8 mouse cellular contexts compared by ENCODE assay signal in genomic region chr14:25371661-25372060, GRCm38 (mm10).
DNase-seq lines count a peak whose midpoint lies in the region; TF ChIP-seq lines count a peak whose summit lies in the region.

No protein-coding gene starts in this region.

- H3K27ac ChIP-seq in gastrocnemius, adult 2 months = peak overlapping the region; percentile 93

- intact Hi-C loops in gastrocnemius, adult 2 months (cut with DNase I) = loop anchor here (2.0 to 5.0 kb wide), 3 partner anchors 67 to 189 kb away; partner anchors contain the start of gene Zmiz1
- intact Hi-C loops in left cerebral cortex, postnatal 25 days (cut with DNase I) = no loop called here

- no peak for TF ChIP-seq POLR2A in lung, adult 2 months (IDR thresholded peaks at IDR 0.05; ENCODE audit: borderline replicate concordance, extremely low read depth, low read depth, low read length)

- no peak overlapping the region for H3K4me3 ChIP-seq in gastrocnemius, adult 2 months
- H3K4me3 ChIP-seq in lung, adult 2 months (replicated peaks; ENCODE audit: extremely low read depth, low read depth, low read length) = no peak overlapping the region

- TF ChIP-seq CTCF in gastrocnemius, adult 2 months (IDR thresholded peaks at IDR 0.05) = no peak
- no peak for TF ChIP-seq CTCF in lung, adult 2 months (IDR thresholded peaks at IDR 0.05; ENCODE audit: insufficient read depth, low read length)

- DNase-seq in heart, adult 11 months = peak; percentile 97
- no peak for DNase-seq in heart, adult 8-10 months (ENCODE audit: low spot score)
- peak; percentile 86 for DNase-seq in cerebellum, adult 9-10 months
- peak; percentile 92 for DNase-seq in gastrocnemius, adult 2 months
- DNase-seq in induced T-regulatory cell, adult 2 months (ENCODE audit: low read depth) = peak; percentile 40
- DNase-seq in left cerebral cortex, postnatal 25 days (ENCODE audit: low spot score in 2 of 2) = peak; percentile 53 to 66
- peak; percentile 45 for DNase-seq in right cerebral cortex, postnatal 14 days
- no peak for DNase-seq in lung, adult 2 months

- WGBS in lung, adult 2 months = 62% methylated on average over 4 of the region's 4 CpGs

- no peaks in the 10 kb centered on the region for H3K4me1 ChIP-seq in lung, adult 2 months (ENCODE audit: control insufficient read depth, insufficient read depth, low read length)

Comparison
In these comparisons a context has a peak if more than half of its experiments do, and no peak if none do; other contexts are left out.
1. DNase-seq: peak in heart, adult 11 months (single experiment), cerebellum, adult 9-10 months (single experiment), gastrocnemius, adult 2 months (single experiment), induced T-regulatory cell, adult 2 months (single experiment), left cerebral cortex, postnatal 25 days (2 of 2) and right cerebral cortex, postnatal 14 days (single experiment); none in heart, adult 8-10 months (single experiment) and lung, adult 2 months (single experiment).